Mouse (Mus musculus) left cerebral cortex, adult 11 months (tissue): ENCODE measurements around the gene Man1c1.

Experiments
- DNase-seq: peaks from one replicate; pipeline ENCODE4 v3.0.0; 2022; ENCODE audit warnings: low spot score

The Man1c1 gene

GRCm38 (mm10) chr4:134578407-134578806 is 125.7 kb downstream of the Man1c1 start:
- DNase-seq, result no peak

GRCm38 (mm10) chr4:134577281-134577680 is 126.8 kb downstream of the Man1c1 start:
- DNase-seq, result no peak

GRCm38 (mm10) chr4:134575486-134575885 is 128.6 kb downstream of the Man1c1 start:
- DNase-seq, result no peak

- no peak for DNase-seq
Observed at GRCm38 (mm10) chr4:134572449-134573300, 131.4 kb downstream of the Man1c1 start.

- DNase-seq, result no peak
Observed at GRCm38 (mm10) chr4:134570704-134571451, 133.2 kb downstream of the Man1c1 start.

- no peak for DNase-seq
Observed at GRCm38 (mm10) chr4:134569831-134570230, 134.3 kb downstream of the Man1c1 start.

- DNase-seq, result no peak
Observed at GRCm38 (mm10) chr4:134569205-134569604, 134.9 kb downstream of the Man1c1 start.

- DNase-seq, result no peak
Observed at GRCm38 (mm10) chr4:134567377-134568226, 136.5 kb downstream of the Man1c1 start.

GRCm38 (mm10) chr4:134564093-134564492 is 140.0 kb downstream of the Man1c1 start:
- no peak for DNase-seq

GRCm38 (mm10) chr4:134563624-134564023 is 140.5 kb downstream of the Man1c1 start:
- no peak for DNase-seq

GRCm38 (mm10) chr4:134562014-134562413 is 142.1 kb downstream of the Man1c1 start:
- DNase-seq, result no peak

GRCm38 (mm10) chr4:134560699-134561098 is 143.4 kb downstream of the Man1c1 start:
- DNase-seq, result no peak

GRCm38 (mm10) chr4:134559154-134559553 is 144.9 kb downstream of the Man1c1 start:
- no peak for DNase-seq

- no peak for DNase-seq
Observed at GRCm38 (mm10) chr4:134558570-134559113, 145.4 kb downstream of the Man1c1 start.

GRCm38 (mm10) chr4:134557626-134558249 is 146.4 kb downstream of the Man1c1 start:
- DNase-seq, result no peak

- DNase-seq, result no peak
Observed at GRCm38 (mm10) chr4:134555956-134556580, 148.0 kb downstream of the Man1c1 start.

GRCm38 (mm10) chr4:134553631-134554030 is 150.5 kb downstream of the Man1c1 start:
- DNase-seq, result no peak

GRCm38 (mm10) chr4:134551494-134552316 is 152.4 kb downstream of the Man1c1 start, which contains the start of gene Selenon:
TSS of gene Selenon (minus strand) at chr4:134552166.
- no peak for DNase-seq

GRCm38 (mm10) chr4:134549899-134550298 is 154.2 kb downstream of the Man1c1 start:
- DNase-seq, result no peak
